Mouse (Mus musculus): ENCODE measurements around the gene D630045J12Rik. TPM values are rescaled to one million over a fixed set of nuclear protein-coding genes. Genes with fewer than 3 reads are reported as not detected.

The D630045J12Rik gene
- total RNA-seq, 2 experiments from 2014 or later: 37.0 to 39.5 TPM

DNA sequence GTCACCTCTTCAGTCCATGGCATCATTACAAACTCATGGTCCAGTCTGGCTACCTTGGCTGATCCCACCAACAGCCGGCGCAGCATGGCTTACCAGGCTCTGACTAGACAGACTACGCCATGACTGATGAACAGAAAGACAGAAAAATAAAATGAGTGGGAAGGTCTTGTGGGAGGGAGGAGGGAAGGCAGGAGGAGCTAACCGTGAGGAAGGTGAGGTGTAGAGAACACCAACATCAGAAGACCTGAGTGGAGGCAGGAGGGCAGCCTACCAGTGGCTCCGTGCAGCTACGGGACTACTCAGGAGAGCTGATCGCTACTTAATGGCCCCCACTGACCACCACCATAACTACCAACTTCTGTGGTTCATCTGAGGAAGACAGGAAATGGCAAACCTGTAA is 60.9 kb downstream of the D630045J12Rik start:
- no peak for DNase-seq

DNA sequence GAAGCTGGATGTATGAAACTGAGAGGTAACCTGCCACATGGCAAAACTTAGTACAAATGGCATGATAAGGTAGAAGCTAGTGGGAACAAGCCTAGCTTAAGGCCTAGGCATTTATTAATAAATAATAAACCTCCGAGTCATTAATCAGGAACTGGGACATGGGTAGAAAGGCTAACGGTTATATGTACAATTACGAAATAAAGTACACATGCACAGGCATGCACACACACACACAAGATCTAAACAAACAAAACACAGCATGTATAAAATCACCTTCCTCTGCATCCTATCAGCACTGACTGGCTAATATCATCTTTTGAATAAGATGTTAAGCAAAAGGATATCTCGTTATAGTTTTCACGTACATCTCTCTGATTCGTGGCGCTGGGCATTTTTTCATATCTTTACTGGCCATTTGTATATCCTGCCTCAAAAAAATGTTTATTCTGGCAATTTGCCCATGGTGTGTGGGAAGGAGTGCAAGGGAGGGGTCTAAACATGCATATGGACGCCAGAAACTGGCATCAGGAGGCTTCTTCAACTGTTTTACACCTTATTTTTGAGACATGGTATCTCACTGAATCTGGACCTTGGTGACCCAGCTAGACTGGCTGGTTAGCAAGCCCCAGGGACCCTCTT is 67.4 kb downstream of the D630045J12Rik start:
- no peak for DNase-seq

DNA sequence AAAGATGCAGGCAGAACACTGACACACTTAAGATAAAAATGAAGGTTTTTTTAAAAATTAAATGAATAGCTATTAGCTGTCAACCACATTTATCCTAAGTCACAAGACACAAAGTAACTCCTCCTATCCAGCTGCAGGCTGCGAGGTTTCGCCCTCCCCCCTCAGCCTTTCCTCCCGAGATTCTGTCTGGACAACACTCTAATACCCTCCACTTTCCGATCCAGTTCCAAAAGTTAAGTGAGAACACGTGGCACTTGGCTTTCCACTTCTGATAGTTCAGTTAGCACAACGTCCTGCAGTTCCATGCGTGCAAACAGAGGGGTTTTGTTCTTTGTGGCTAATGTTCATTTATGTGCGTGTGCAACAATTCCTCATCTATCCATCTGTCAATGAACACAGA is 69.0 kb downstream of the D630045J12Rik start:
- DNase-seq: no peak

DNA sequence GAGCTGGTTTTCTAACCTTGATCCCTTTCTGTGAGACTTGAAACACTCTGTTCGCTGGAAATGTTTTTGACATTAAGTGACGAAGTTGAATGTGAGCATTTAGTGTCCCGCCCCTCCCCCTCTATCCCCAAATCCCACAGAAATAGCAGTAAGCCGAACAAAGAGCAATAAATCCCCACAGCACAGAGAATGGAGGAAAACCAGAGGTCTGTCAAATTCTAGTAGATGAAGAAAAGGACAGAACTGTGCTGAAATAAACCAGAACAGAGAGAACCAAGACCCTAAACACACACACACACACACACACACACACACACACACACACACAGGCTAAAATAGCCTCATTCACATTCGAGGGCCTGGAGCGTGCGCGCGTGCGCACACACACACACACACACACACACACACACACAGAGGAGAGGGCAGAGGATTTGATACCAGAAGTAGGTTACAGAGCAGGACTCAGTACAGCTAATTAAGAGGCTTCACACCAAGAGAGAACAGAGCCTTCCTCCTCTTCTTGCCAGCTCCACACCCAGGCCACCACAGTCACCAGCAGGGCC is 72.0 kb downstream of the D630045J12Rik start:
- no peak for DNase-seq

DNA sequence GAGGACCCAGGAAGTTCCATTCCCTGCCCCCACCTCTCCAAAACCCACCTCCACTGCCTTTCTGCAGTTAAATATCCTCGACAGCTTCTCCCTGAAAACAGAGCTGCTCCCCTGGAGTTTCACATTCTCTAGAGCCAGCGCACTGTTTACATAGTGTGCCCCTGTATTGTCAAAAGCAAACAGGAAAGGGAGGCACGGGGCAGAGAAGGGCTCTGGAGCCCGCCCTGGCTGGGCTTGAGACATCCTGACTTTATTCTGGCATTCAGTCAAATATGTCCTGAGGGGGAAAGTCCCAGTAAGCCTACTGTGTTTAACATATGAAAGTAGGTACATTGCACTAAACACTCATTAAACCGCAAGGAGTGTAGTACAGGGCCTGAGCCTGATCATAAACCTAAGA is 73.1 kb downstream of the D630045J12Rik start:
- DNase-seq: no peak

DNA sequence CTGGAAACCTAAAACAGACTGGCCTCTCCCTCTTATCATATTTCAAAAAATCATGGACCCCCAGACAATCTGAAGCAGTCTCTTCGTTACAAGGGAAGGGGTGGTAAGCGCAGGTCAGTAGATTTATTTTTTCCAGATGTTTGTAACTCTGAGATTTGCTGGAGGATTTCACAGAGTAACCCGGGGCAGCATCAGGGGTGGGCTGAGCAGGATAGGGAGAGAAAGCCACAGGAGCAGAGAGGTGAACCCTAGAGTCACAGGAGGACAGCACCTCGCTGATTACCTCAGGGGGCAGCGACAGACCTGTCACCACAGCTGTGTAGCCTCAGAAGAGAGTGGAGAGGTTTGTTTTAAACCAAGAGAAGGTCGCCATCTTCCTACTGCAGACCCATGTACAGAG is 88.4 kb downstream of the D630045J12Rik start:
- DNase-seq: no peak

DNA sequence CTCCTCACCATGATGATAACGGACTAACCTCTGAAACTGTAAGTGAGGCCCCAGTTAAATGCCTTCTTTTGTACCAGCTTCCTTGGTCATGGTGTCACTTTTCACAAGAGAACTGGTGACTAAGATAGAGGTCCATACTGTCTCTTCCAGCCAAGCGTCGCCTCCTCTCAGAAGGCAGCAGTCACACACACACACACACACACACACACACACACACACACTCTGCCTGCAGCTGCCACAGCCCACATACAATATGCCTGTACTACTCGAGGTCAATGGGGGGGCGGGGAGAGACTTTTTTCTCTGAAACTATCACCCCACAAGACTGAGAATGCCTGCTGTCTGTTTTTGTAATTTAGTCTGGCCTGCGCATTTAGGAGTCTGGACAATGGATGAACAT is 89.1 kb downstream of the D630045J12Rik start:
- no peak for DNase-seq

DNA sequence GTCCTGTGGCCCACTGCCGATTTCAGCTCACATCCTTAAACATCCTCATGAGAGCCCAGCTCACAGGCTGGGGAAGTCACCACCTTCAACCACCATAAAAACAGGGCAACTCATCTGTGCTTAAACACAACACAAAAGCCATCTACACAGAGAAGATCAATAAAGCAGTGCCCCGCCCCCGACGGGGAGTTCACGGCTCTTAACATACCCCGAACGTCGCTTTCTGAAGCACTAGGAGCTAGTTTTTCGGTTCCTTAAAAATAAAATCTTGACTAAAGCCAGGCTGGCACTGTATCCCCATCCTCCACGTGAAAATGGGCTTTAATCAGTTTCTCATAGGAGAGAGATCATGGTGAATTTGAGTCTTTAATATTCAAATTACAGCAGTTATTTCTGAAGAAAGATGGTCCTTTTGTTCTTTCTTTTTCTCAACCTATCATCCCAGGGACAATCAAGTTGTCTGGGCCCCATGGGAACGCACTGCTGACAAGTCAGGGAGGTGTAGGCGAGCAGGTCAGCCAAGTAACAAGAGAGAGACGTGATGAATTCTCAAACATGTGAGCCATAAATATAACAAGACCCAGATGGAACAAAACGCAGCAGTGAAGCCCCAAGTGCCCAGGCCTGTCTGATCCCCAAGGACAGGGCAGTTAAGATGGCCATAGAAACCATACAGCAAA is 90.8 kb downstream of the D630045J12Rik start:
- no peak for DNase-seq

DNA sequence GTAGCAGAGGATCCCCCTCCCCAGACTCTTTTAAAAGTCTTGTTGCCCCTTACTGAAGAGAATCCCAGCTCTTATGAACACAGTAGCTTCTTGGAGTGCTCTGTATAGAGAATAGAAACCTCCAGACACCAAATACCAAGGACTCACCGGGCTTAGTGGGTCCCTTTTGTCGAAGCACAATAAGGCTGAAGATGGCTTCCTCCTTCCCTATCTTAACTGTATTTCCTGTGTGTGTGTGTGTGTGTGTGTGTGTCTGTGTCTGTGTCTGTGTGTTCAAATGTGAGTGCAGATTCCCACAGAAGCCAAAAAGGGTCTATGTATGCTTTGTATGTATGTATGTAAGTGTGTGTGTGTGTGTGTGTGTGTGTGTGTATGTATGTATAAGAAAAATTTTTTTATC is 93.3 kb downstream of the D630045J12Rik start:
- DNase-seq: no peak

DNA sequence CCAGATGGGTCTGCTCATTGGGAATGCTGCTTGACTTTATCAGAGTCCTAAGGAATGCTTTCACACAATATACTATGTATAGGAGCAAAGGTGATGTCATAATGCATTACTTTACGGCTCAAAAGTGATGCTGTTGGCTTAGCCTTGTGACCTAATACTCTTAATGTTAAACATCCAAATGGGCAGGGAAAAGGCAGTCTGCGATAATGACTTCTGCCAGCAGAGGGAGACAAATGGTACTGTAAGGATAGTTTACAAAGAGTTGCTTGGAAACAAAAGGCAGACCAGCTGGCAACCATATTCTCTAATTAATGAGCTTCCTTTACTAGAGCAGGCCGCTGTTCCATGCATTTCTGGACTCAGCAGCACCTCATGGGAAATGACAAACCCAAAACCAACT is 93.7 kb downstream of the D630045J12Rik start:
- DNase-seq: peak; percentile 62 to 83

DNA sequence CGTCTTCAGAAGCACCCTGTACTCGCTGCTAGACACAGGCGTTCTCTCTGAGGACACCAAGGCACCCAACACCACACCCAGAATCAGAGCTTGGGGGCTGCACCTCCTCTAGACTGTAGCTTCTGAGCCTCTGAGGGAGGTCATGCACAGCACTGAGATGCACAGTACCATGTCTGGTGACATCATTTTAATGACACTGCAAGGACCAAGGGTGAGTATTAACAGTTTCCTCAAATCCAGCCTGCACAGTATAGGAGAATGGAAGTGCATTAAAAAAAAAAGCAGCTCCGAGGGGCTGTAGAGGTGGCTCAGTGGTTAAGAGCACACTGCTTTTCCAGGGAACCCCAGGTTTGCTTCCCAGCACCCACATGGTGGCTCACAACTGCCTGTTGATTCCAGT is 94.2 kb downstream of the D630045J12Rik start:
- DNase-seq: no peak

DNA sequence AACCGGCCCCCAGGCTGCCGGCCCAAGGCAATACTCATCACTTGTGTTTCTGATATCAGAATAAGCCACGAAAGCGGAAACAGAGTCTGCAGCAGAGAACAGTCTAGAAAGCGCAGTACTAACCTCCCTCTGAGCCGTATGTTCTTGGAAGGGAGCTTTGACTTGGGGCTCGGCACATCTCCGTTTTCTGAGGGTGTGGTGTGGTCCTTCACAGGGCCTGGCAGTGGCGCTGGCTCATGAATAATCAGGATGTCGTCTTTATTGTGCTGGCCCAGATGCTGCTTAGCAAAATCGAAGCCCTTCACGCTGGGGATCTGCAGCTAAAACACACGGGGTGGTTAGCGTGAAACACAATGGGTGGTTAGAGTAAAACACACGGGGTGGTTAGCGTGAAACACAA is 95.9 kb downstream of the D630045J12Rik start:
- no peak for DNase-seq

DNA sequence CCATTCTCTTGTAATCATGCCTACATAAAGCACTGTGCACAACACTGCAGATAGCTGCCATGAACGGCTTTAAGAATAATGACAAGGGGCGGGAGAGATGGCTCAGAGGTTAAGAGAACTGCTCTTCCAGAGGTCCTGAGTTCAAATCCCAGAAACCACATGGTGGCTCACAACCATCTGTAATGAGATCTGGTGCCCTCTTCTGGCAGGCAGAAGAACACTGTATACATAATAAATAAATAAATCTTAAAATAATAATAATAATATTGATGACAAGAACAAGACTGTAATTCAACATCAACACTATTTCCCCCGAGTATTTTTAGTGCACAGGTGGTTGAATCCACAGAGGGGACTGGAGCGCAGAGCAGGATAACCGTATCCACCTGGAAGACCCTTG is 97.6 kb downstream of the D630045J12Rik start:
- DNase-seq: no peak

DNA sequence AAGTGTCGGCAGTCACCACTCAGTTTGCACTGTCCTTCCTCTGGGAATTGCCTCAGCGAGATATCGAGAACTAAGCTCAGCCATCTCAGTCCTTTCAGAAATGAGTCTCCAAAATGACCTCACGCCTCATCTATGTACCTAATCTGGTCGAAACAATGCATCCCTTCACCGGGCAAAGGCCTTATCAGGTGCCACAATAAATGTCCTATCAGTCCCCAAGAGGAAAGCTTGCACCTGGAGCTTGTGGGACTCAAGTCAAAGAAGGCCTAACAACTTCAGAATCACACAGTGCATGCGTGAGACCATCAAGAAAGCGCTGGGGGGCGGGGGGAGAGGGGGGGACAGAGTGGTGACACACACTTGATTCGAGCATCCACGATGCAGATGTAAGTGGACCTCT is 101.5 kb downstream of the D630045J12Rik start:
- DNase-seq: no peak

DNA sequence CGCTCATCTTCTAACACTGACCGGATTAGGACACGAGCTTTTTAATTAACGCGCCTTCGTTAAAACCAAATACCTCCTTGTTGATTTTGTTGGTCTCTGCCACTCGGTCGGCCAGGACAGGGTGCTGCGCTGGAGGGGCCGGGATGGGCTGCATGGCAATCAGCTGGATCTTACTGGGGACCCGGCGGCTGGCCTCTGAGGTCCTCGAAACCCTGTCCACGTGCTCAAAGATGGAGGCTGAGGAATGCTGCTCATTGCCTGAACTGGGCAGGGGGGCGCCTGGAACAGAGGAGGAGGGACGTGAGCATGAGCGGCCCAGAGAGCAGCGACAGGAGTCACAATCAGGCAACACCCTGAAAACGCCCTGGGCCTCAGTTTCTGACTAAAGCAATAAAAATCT is 104.3 kb downstream of the D630045J12Rik start:
- DNase-seq: no peak

DNA sequence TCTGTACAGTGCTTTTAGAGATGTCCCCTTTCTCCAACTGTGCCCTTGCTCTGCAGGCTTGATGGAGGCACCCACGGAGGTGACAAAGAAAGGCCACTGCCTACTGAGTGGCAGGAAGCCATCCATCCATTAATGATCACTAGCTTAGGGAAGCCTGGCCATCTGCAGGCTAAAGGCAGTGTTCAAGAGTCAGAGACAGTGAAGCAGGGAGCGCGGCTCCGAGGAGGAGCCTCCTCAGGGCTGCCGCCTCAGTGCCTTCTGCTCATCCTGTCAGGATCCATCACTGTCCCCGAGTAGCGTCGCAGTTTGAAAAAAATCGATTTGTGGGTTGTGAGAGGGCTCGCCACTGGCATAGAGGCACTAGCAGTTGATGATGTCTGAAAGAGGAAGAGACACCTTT is 105.2 kb downstream of the D630045J12Rik start:
- no peak for DNase-seq

DNA sequence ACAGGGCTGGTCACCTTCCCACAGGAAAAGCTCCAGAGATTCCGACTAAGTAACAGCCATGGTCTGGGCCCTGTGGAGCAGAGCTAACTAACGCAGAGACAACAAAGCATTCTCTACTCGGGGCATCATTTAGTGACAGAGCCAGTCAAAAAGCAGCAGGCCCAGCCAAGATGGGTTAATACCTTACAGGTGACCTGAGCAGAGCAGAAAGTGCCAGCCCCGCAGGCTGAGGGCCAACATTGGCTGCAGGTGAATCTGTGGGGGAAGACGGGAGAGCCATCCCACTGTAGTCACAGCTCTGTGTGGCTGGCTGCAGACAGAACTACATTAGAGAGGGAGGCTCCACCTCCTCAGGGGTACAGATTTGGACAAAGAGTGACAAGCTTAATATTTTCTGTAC is 106.5 kb downstream of the D630045J12Rik start:
- DNase-seq: no peak

DNA sequence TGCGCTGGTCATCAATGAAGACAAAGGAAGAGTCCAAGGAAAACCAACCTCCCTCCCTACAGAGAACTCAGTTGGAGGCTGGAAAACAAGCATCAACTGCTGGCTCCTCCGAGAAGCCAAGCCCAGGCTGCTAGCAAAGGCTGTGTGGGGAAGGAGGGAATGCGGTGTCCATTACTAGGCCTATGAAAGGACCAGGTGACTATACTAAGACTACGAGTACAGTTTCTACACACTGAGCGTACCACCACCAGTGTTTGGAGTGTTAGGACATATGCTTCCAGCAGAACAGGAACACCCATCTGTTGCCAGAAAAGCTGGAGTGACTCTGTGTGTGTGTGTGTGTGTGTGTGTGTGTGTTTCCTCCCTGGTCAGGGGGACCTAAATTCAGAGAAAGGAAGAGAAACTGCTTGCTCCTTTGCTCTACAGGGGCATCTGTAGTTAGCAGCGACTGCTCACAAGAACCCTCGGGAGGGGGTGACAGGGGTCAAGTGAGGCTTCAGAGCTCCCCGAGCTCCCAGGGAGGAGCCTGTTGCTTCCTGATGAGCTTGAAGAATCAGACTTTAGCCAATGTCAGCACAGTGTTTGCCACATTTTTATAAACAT is 108.2 kb downstream of the D630045J12Rik start:
- DNase-seq: peak; percentile 43 to 45

DNA sequence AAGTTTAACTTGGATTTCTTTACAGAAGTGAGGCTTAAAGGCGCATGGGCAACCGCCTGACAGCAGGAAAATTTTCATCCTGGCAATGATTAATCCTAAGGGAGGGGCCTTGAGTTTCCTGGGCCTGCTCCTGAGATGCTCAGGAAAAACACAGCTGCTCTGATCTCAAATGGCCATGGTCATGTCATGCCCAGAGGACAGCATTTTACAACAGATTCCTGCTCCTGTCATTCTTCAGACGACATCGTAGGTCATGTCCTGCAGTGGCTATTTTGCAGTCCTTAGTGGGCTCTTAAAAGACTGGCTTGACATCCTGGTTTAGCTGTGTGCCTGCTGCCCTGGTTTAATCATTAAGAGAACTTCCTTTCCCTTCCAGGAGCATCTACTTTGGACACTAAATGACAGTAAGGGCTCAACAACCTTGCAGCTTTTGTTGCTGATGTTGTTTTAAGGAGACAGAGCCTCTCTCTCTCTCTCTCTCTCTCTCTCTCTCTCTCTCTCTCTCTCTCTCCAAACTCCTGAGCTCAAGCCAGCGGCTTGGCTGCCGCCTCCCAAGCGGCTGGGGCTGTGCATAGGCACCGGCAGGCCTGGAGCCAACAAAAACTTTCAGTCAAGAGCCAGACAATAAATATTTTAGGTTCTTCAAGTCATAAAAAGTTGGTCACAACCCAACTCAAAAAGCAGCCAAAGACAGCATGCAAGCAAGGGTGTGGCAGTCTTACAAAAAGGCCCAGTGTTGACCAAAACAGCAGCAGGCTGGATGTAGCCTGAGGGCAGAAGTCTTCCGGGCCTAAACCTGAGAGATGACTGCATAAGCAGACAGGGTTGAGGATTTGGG is 109.4 kb downstream of the D630045J12Rik start:
- DNase-seq: no peak

DNA sequence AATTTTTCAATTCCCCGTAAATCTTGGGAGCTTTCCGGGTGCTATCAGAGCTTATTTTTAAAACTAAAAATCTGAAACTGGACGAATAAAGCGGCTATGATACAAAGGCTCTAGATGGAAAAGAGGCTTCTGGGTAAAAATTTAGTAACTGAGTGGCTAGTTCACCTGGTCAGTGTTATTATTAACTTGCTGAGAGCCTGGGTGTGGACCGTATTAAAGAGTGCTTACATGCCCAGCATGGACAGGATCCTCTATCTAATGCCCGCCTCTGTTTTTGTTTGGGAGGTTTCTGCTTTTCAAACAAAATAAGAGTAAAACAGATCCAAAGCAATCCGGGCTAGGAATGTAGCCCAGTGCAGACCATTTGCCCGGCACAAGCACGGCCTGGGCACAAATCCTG is 113.4 kb downstream of the D630045J12Rik start:
- DNase-seq: no peak

DNA sequence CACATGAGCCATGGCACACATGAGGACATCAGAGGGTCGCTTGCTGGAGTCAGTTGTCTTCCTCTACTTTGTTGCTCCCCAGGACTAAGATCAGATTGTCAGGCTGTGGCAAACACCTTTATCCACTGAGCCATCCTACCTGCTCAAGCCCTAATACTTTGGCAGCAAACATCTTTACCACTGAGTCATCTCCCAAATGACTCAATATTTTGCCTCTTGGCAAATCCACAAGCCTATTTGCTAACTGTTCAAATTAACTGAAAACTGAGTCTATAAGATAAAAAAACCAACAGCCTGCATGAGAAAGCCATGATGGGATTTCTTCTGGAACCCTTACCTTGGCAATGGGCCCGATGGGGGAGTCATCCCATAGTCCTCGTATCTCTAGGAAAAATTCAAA is 114.7 kb downstream of the D630045J12Rik start:
- DNase-seq: no peak

DNA sequence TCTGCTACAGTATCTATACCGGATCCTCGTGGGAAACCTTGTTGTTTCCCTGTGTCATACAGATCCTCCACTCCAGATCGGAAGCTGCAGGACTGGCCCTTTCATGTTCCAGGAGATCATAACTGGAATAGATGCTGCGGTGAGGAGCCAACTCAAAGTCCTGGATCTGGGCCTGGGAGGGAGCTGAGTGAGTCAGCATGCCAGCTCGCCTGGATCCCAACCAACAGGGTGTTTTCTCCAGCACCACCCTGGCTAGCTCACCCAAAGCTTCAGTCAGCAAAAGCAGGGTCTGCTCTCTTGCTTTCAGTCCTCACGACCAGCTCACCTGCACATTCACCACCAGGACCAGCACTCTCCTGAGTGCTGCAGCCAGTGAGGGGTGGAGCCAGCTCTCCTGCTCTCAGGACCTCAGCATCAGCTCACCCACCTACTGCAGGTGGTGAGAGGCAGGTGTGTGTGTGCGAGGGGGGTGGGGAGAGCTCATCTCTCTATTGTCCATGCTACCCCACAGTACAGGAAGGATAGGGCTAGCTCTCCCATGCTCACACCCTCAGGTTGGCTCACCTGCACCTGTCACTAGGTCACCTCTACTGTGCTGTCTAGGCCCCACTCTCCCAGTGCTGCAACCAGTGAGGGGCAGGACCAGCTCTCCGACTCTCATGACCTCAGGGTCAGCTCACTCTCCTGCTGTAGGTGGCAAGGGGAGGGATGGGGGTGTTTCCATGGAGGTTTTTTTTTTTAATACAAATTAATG is 118.8 kb downstream of the D630045J12Rik start:
- peak; percentile 67 to 69 for DNase-seq

Data from layer of hippocampus, postnatal 36 days (tissue).